Mouse (Mus musculus): ENCODE measurements around the gene Gclm.

- no peak for TF ChIP-seq CTCF (IDR thresholded peaks at IDR 0.05; ENCODE audit: control insufficient read depth, insufficient read depth, low read length)
- no peak for TF ChIP-seq POLR2A (IDR thresholded peaks at IDR 0.05; ENCODE audit: borderline replicate concordance, control insufficient read depth, low read depth, low read length)
These were observed 68.6 kb downstream of the Gclm start for GRCm38 (mm10) chr3:122313936-122314335.

Data from bone marrow, adult 2 months (tissue).